Mouse (Mus musculus): ENCODE results near the gene Prox2.

The Prox2 gene

GRCm38 (mm10) chr12:85077100-85077499 lies 33.5 kb downstream of the Prox2 start:
- H3K9me3 ChIP-seq (ENCODE audit: low read length), result no peaks in the 10 kb centered on the region
- no peaks in the 10 kb centered on the region for H3K4me1 ChIP-seq (replicated peaks; ENCODE audit: low read depth, low read length)
- no peaks in the 10 kb centered on the region for H3K27me3 ChIP-seq (ENCODE audit: insufficient read depth, low read length)
- no peak overlapping the region for H3K4me3 ChIP-seq (replicated peaks; ENCODE audit: low read length)
- H3K36me3 ChIP-seq (ENCODE audit: insufficient read depth, low read length), result peaks cover 35% of the 10 kb centered on the region
- no peak for TF ChIP-seq NANOG (IDR thresholded peaks at IDR 0.05; ENCODE audit: borderline replicate concordance, low read length)
- TF ChIP-seq POU5F1 (IDR thresholded peaks at IDR 0.05; ENCODE audit: borderline replicate concordance, low read length), result no peak
- no peak for TF ChIP-seq CTCF (conservative IDR thresholded peaks at IDR 0.05; ENCODE audit: low read length)

GRCm38 (mm10) chr12:85071043-85071442 lies 39.5 kb downstream of the Prox2 start:
- Histone ChIP-seq H3K4me3 (replicated peaks; ENCODE audit: low read length) (no peak overlapping the region), H3K9me3 (ENCODE audit: low read length) (no peaks in the 10 kb centered on the region), H3K36me3 (ENCODE audit: insufficient read depth, low read length) (peaks cover 71% of the 10 kb centered on the region), H3K27me3 (ENCODE audit: insufficient read depth, low read length) (no peaks in the 10 kb centered on the region), H3K4me1 (replicated peaks; ENCODE audit: low read depth, low read length) (no peaks in the 10 kb centered on the region)
- no peak for TF ChIP-seq NANOG (IDR thresholded peaks at IDR 0.05; ENCODE audit: borderline replicate concordance, low read length)
- no peak for TF ChIP-seq POU5F1 (IDR thresholded peaks at IDR 0.05; ENCODE audit: borderline replicate concordance, low read length)
- no peak for TF ChIP-seq CTCF (conservative IDR thresholded peaks at IDR 0.05; ENCODE audit: low read length)

GRCm38 (mm10) chr12:85051218-85051617 lies 59.3 kb downstream of the Prox2 start:
- TF ChIP-seq CTCF (conservative IDR thresholded peaks at IDR 0.05; ENCODE audit: low read length), result no peak
- no peak for TF ChIP-seq POU5F1 (IDR thresholded peaks at IDR 0.05; ENCODE audit: borderline replicate concordance, low read length)
- TF ChIP-seq NANOG (IDR thresholded peaks at IDR 0.05; ENCODE audit: borderline replicate concordance, low read length), result no peak
- H3K36me3 ChIP-seq (ENCODE audit: insufficient read depth, low read length), result peaks cover 88% of the 10 kb centered on the region
- no peaks in the 10 kb centered on the region for H3K27me3 ChIP-seq (ENCODE audit: insufficient read depth, low read length)
- H3K9me3 ChIP-seq (ENCODE audit: low read length), result no peaks in the 10 kb centered on the region
- no peak overlapping the region for H3K4me3 ChIP-seq (replicated peaks; ENCODE audit: low read length)
- peaks cover 11% of the 10 kb centered on the region for H3K4me1 ChIP-seq (replicated peaks; ENCODE audit: low read depth, low read length)
